Mouse (Mus musculus) retina, adult 2 months (tissue): ENCODE results near the gene F5.
A peak's percentile ranks its signal among the peaks of the same experiment; 100 is the strongest.

ENCODE experiments used
- DNase-seq: peaks from one replicate; pipeline ENCODE4 v3.0.0-alpha.2; 2012; ENCODE audit warnings: low read depth, low spot score

Gene F5

GRCm38 (mm10) chr1:164158571-164158970 lies 6.9 kb downstream of the F5 start:
- DNase-seq: no peak

GRCm38 (mm10) chr1:164159781-164160180 lies 8.1 kb downstream of the F5 start:
- no peak for DNase-seq

GRCm38 (mm10) chr1:164162745-164163144 lies 11.1 kb downstream of the F5 start:
- DNase-seq: no peak

GRCm38 (mm10) chr1:164168818-164169217 lies 17.2 kb downstream of the F5 start:
- DNase-seq: no peak

- DNase-seq: no peak
These were observed 18.8 kb downstream of the F5 start for GRCm38 (mm10) chr1:164170434-164170833.

- no peak for DNase-seq
These were observed 21.5 kb downstream of the F5 start for GRCm38 (mm10) chr1:164173145-164173544.

GRCm38 (mm10) chr1:164176856-164177255 lies 25.2 kb downstream of the F5 start:
- DNase-seq: no peak

- DNase-seq: peak; percentile 2
These were observed 26.8 kb downstream of the F5 start for GRCm38 (mm10) chr1:164178429-164178828.

GRCm38 (mm10) chr1:164184142-164184870 lies 32.7 kb downstream of the F5 start:
- peak; percentile 45 for DNase-seq

GRCm38 (mm10) chr1:164184871-164185223 lies 33.2 kb downstream of the F5 start:
- no peak for DNase-seq

- no peak for DNase-seq
These were observed 33.7 kb downstream of the F5 start for GRCm38 (mm10) chr1:164185316-164185715.

GRCm38 (mm10) chr1:164187002-164187560 lies 35.4 kb downstream of the F5 start:
- no peak for DNase-seq

GRCm38 (mm10) chr1:164199551-164199950 lies 47.9 kb downstream of the F5 start:
- no peak for DNase-seq

GRCm38 (mm10) chr1:164208437-164208836 lies 56.8 kb downstream of the F5 start:
- no peak for DNase-seq

GRCm38 (mm10) chr1:164210899-164211298 lies 59.3 kb downstream of the F5 start:
- DNase-seq: no peak

GRCm38 (mm10) chr1:164212686-164213085 lies 61.0 kb downstream of the F5 start:
- no peak for DNase-seq

GRCm38 (mm10) chr1:164214190-164214589 lies 62.6 kb downstream of the F5 start:
- DNase-seq: no peak

- DNase-seq: no peak
These were observed 63.5 kb downstream of the F5 start for GRCm38 (mm10) chr1:164215097-164215496.

GRCm38 (mm10) chr1:164215540-164215939 lies 63.9 kb downstream of the F5 start:
- DNase-seq: no peak

- DNase-seq: no peak
These were observed 66.4 kb downstream of the F5 start for GRCm38 (mm10) chr1:164217791-164218685.

GRCm38 (mm10) chr1:164220261-164220660 lies 68.6 kb downstream of the F5 start:
- no peak for DNase-seq

GRCm38 (mm10) chr1:164223089-164223488 lies 71.5 kb downstream of the F5 start:
- DNase-seq: no peak
